Mouse (Mus musculus): ENCODE results near the gene Cnga1.
A peak's percentile ranks its signal among the peaks of the same experiment; 100 is the strongest.
"Not testable (repeated sequence)": the region's sequence is repeated elsewhere in the genome, so short reads cannot be mapped to it uniquely, and the experiment has no call there.

Gene Cnga1

GRCm38 (mm10) chr5:72640072-72640471 is 4.0 kb downstream of the Cnga1 start:
- no peak for DNase-seq (ENCODE audit: low spot score in 2 of 2)

GRCm38 (mm10) chr5:72636576-72636975 is 7.5 kb downstream of the Cnga1 start:
- DNase-seq (ENCODE audit: low spot score in 2 of 2), result no peak

GRCm38 (mm10) chr5:72636122-72636521 is 8.0 kb downstream of the Cnga1 start:
- peak; percentile 32 to 41 for DNase-seq (ENCODE audit: low spot score in 2 of 2)

- peak; percentile 48 to 49 for DNase-seq (ENCODE audit: low spot score in 2 of 2)
These were observed 9.2 kb downstream of the Cnga1 start for GRCm38 (mm10) chr5:72634791-72635271.

- no peak for DNase-seq (ENCODE audit: low spot score in 2 of 2)
These were observed 14.0 kb downstream of the Cnga1 start for GRCm38 (mm10) chr5:72630026-72630425.

GRCm38 (mm10) chr5:72621022-72621421 is 23.1 kb downstream of the Cnga1 start:
- no peak for DNase-seq (ENCODE audit: low spot score in 2 of 2)

GRCm38 (mm10) chr5:72617413-72617812 is 26.7 kb downstream of the Cnga1 start:
- DNase-seq (ENCODE audit: low spot score in 2 of 2), result no peak

GRCm38 (mm10) chr5:72603138-72603537 is 40.9 kb downstream of the Cnga1 start:
- DNase-seq (ENCODE audit: low spot score in 2 of 2), result no peak

GRCm38 (mm10) chr5:72601006-72601405 is 43.1 kb downstream of the Cnga1 start:
- DNase-seq (ENCODE audit: low spot score in 2 of 2), result no peak

- DNase-seq (ENCODE audit: low spot score in 2 of 2), result no peak
These were observed 56.8 kb downstream of the Cnga1 start, which contains the start of gene Gm5868 for GRCm38 (mm10) chr5:72587192-72587681. Gene Gm5868 (minus strand): TSS chr5:72587551.

- not testable (repeated sequence) for DNase-seq (ENCODE audit: low spot score in 2 of 2)
These were observed 57.3 kb downstream of the Cnga1 start for GRCm38 (mm10) chr5:72586667-72587191.

- not testable (repeated sequence) for DNase-seq (ENCODE audit: low spot score in 2 of 2)
These were observed 58.0 kb downstream of the Cnga1 start for GRCm38 (mm10) chr5:72586122-72586521.

- not testable (repeated sequence) for DNase-seq (ENCODE audit: low spot score in 2 of 2)
These were observed 63.1 kb downstream of the Cnga1 start, which contains the start of gene Zar1 for GRCm38 (mm10) chr5:72580970-72581332. Gene Zar1 (minus strand): TSS chr5:72581254.

- DNase-seq (ENCODE audit: low spot score in 2 of 2), result not testable (repeated sequence)
These were observed 63.7 kb downstream of the Cnga1 start for GRCm38 (mm10) chr5:72580088-72580969.

GRCm38 (mm10) chr5:72579599-72579998 is 64.5 kb downstream of the Cnga1 start:
- not testable (repeated sequence) for DNase-seq (ENCODE audit: low spot score in 2 of 2)

GRCm38 (mm10) chr5:72565621-72566020 is 78.5 kb downstream of the Cnga1 start:
- no peak for DNase-seq (ENCODE audit: low spot score in 2 of 2)

- not testable (repeated sequence) for DNase-seq (ENCODE audit: low spot score in 2 of 2)
These were observed 80.9 kb downstream of the Cnga1 start for GRCm38 (mm10) chr5:72563183-72563582.

- DNase-seq (ENCODE audit: low spot score in 2 of 2), result no peak
These were observed 83.0 kb downstream of the Cnga1 start for GRCm38 (mm10) chr5:72560976-72561628.

GRCm38 (mm10) chr5:72559544-72560049 is 84.5 kb downstream of the Cnga1 start, which contains the start of gene Nfxl1:
Gene Nfxl1 (minus strand): TSS chr5:72559684.
- DNase-seq (ENCODE audit: low spot score in 2 of 2), result peak; percentile 94 to 97

GRCm38 (mm10) chr5:72558716-72559526 is 85.2 kb downstream of the Cnga1 start:
- DNase-seq (ENCODE audit: low spot score in 2 of 2), result peak in 1 of 2 experiments; percentile 26

- no peak for DNase-seq (ENCODE audit: low spot score in 2 of 2)
These were observed 87.8 kb downstream of the Cnga1 start for GRCm38 (mm10) chr5:72556245-72556644.
